Mouse (Mus musculus) hindbrain, embryonic 16.5 days (tissue): Measurements from ENCODE around the gene Ttll3. TPM values are rescaled to one million over a fixed set of nuclear protein-coding genes. Genes with fewer than 3 reads are reported as not detected.

ENCODE experiments used
- ATAC-seq: fragments of 200-750 bp; cut with Nextera tagmentation; 2 replicates; pipeline ENCODE4 v1.8.0; 2017; ENCODE audit warnings: moderate TSS enrichment, moderate library complexity
- H3K27ac ChIP-seq: fragments of 300-500 bp; sonication (generic); 2 replicates; pipeline ENCODE4 v1.5.1; 2014; ENCODE audit warnings: low read depth, mild to moderate bottlenecking, control low read depth, low read length, moderate library complexity
- H3K27me3 ChIP-seq: fragments of 300-500 bp; sonication (generic); replicated peaks from 2 replicates; pipeline ENCODE4 v1.6.1; 2014; ENCODE audit warnings: low read length; ENCODE audit not compliant: control insufficient read depth, insufficient read depth
- H3K36me3 ChIP-seq: fragments of 300-500 bp; sonication (generic); 2 replicates; pipeline ENCODE4 v1.6.1; 2014; ENCODE audit warnings: mild to moderate bottlenecking, low read length, moderate library complexity, mixed read lengths; ENCODE audit not compliant: control insufficient read depth, insufficient read depth
- H3K4me1 ChIP-seq: fragments of 300-500 bp; sonication (generic); 2 replicates; pipeline ENCODE4 v1.6.1; 2014; ENCODE audit warnings: low read depth, low read length; ENCODE audit not compliant: control insufficient read depth, insufficient read depth
- H3K4me2 ChIP-seq: fragments of 300-500 bp; sonication (generic); 2 replicates; pipeline ENCODE4 v1.6.1; 2014; ENCODE audit warnings: mild to moderate bottlenecking, low read length, control low read depth, moderate library complexity
- H3K4me3 ChIP-seq: fragments of 300-500 bp; sonication (generic); 2 replicates; pipeline ENCODE4 v1.5.1; 2014; ENCODE audit warnings: mild to moderate bottlenecking, low read length, control low read depth, moderate library complexity
- H3K9ac ChIP-seq: fragments of 300-500 bp; sonication (generic); 2 replicates; pipeline ENCODE4 v1.6.1; 2014; ENCODE audit warnings: low read depth, mild to moderate bottlenecking, control low read depth, low read length, moderate library complexity
- H3K9me3 ChIP-seq: fragments of 300-500 bp; sonication (generic); 2 replicates; pipeline ENCODE4 v1.6.1; 2014; ENCODE audit warnings: mild to moderate bottlenecking, low read length, moderate library complexity; ENCODE audit not compliant: control insufficient read depth
- WGBS: fragments of 180-500 bp; shearing (Covaris S2); extraction: QIAGEN DNeasy Blood & Tissue Kit; methylation state at CpG from one replicate; pipeline ENCODE4 v1.1.7; 2014; 5-methylcytosine and 5-hydroxymethylcytosine counted together
- microRNA-seq: library from miRNA; unstranded; fragments of <30 nt; microRNA quantifications from one replicate; pipeline ENCODE4, GENCODE M21; 2017
- polyA plus RNA-seq: library from polyadenylated mRNA; unstranded; fragments of >200 nt; fragmentation: Nextera tagmentation; extraction: Ambion mirVana; gene quantifications from 2 replicates; pipeline ENCODE4 v1.2.1, GENCODE M21; 2015

Gene Ttll3
- polyA plus RNA-seq, 1 experiment from 2014 or later: 9.2 TPM

GRCm38 (mm10) chr6:113455007-113455406 is 65.9 kb downstream of the Ttll3 start:
- no peaks in the 10 kb centered on the region for H3K36me3 ChIP-seq
- WGBS: 78% methylated on average over 5 of the region's 5 CpGs
- no peak overlapping the region for H3K9ac ChIP-seq
- H3K9me3 ChIP-seq: no peaks in the 10 kb centered on the region
- H3K4me2 ChIP-seq: no peak overlapping the region
- ATAC-seq: no peak
- no peaks in the 10 kb centered on the region for H3K27me3 ChIP-seq
- no peaks in the 10 kb centered on the region for H3K4me1 ChIP-seq
- H3K4me3 ChIP-seq: no peak overlapping the region
- no peak overlapping the region for H3K27ac ChIP-seq

GRCm38 (mm10) chr6:113457952-113458534 is 69.0 kb downstream of the Ttll3 start, which contains the start of gene Il17re:
Gene Il17re, plus strand, starts transcription at chr6:113458484.
- 80% methylated on average over 10 of the region's 10 CpGs for WGBS
- no peaks in the 10 kb centered on the region for H3K9me3 ChIP-seq
- H3K27me3 ChIP-seq: no peaks in the 10 kb centered on the region
- no peak within 1 kb of the TSS for H3K4me3 ChIP-seq
- 0 out of 2 replicates have a peak within 1 kb of the TSS, but pooled peaks have one; percentile 2 for H3K9ac ChIP-seq
- H3K4me1 ChIP-seq: no peaks in the 10 kb centered on the region
- no peaks in the 10 kb centered on the region for H3K36me3 ChIP-seq
- ATAC-seq: no peak
- H3K4me2 ChIP-seq: no peak within 1 kb of the TSS
- no peak within 1 kb of the TSS for H3K27ac ChIP-seq

GRCm38 (mm10) chr6:113458635-113459034 is 69.6 kb downstream of the Ttll3 start:
- H3K27ac ChIP-seq: no peak overlapping the region
- no peaks in the 10 kb centered on the region for H3K27me3 ChIP-seq
- 0 out of 2 replicates have a peak overlapping the region, but pooled peaks have one; percentile 2 for H3K9ac ChIP-seq
- ATAC-seq: no peak
- H3K4me3 ChIP-seq: no peak overlapping the region
- H3K4me1 ChIP-seq: no peaks in the 10 kb centered on the region
- no peak overlapping the region for H3K4me2 ChIP-seq
- no peaks in the 10 kb centered on the region for H3K9me3 ChIP-seq
- WGBS: 72% methylated on average over 10 of the region's 10 CpGs
- H3K36me3 ChIP-seq: no peaks in the 10 kb centered on the region

- Histone ChIP-seq H3K36me3 (no peaks in the 10 kb centered on the region), H3K27ac (no peak overlapping the region), H3K9me3 (no peaks in the 10 kb centered on the region), H3K4me2 (no peak overlapping the region), H3K4me3 (no peak overlapping the region), H3K27me3 (no peaks in the 10 kb centered on the region), H3K9ac (no peak overlapping the region), H3K4me1 (peaks cover 1% of the 10 kb centered on the region; the same call in 1 of the 2 replicates)
- no peak for ATAC-seq
- 66% methylated on average over 7 of the region's 7 CpGs for WGBS
Observed at GRCm38 (mm10) chr6:113464040-113464439, 75.0 kb downstream of the Ttll3 start.

Small RNAs within 50 kb of the gene (microRNA-seq; reads per million reads assigned to microRNA genes)
- gene Gm24387: not detected

Other genes starting within 250 kb of the Ttll3 start
- 56.7 and 63.6 TPM in 2 replicates for gene Lhfpl4, start 193.9 kb upstream of the Ttll3 start, polyA plus RNA-seq
- gene Mtmr14, start 151.4 kb upstream of the Ttll3 start, polyA plus RNA-seq: 34.1 and 34.6 TPM in 2 replicates
- 9.1 and 9.6 TPM in 2 replicates for gene Cpne9, start 107.0 kb upstream of the Ttll3 start, polyA plus RNA-seq
- 12.4 and 15.5 TPM in 2 replicates for gene Brpf1, start 82.1 kb upstream of the Ttll3 start, polyA plus RNA-seq
- 7.0 and 10.6 TPM in 2 replicates for gene Ogg1, start 62.3 kb upstream of the Ttll3 start, polyA plus RNA-seq
- gene Camk1, start 45.3 kb upstream of the Ttll3 start, polyA plus RNA-seq: 119 and 128 TPM in 2 replicates
- gene Tada3, start 11.4 kb upstream of the Ttll3 start, polyA plus RNA-seq: 68.3 and 71.1 TPM in 2 replicates
- gene Arpc4, start 11.1 kb upstream of the Ttll3 start, polyA plus RNA-seq: 440 and 455 TPM in 2 replicates
- gene Rpusd3, start 30.1 kb downstream of the Ttll3 start, polyA plus RNA-seq: 21.5 and 21.7 TPM in 2 replicates
- gene Cidec, start 46.5 kb downstream of the Ttll3 start, polyA plus RNA-seq: 0.21 TPM in 1 of 2 replicates, not detected in the other
- gene Jagn1, start 53.3 kb downstream of the Ttll3 start, polyA plus RNA-seq: 95.2 and 106 TPM in 2 replicates
- gene Il17re, start 69.2 kb downstream of the Ttll3 start, polyA plus RNA-seq: 0.26 and 0.34 TPM in 2 replicates
- gene Il17rc, start 82.2 kb downstream of the Ttll3 start, polyA plus RNA-seq: 4.4 and 5.9 TPM in 2 replicates
- 92.9 and 96.4 TPM in 2 replicates for gene Creld1, start 94.0 kb downstream of the Ttll3 start, polyA plus RNA-seq
- 14.2 and 14.5 TPM in 2 replicates for gene Prrt3, start 112.7 kb downstream of the Ttll3 start, polyA plus RNA-seq
- gene Emc3, start 142.4 kb downstream of the Ttll3 start, polyA plus RNA-seq: 120 and 124 TPM in 2 replicates
- gene Fancd2, start 142.4 kb downstream of the Ttll3 start, polyA plus RNA-seq: 1.9 and 2.1 TPM in 2 replicates
- gene Fancd2os, start 211.5 kb downstream of the Ttll3 start, polyA plus RNA-seq: 0.21 and 0.22 TPM in 2 replicates
- 246 and 270 TPM in 2 replicates for gene Brk1, start 215.5 kb downstream of the Ttll3 start, polyA plus RNA-seq
- 73.0 and 74.5 TPM in 2 replicates for gene Vhl, start 234.7 kb downstream of the Ttll3 start, polyA plus RNA-seq
- gene Irak2, start 249.2 kb downstream of the Ttll3 start, polyA plus RNA-seq: 2.6 and 2.8 TPM in 2 replicates